Mouse (Mus musculus) urinary bladder, postnatal 4 days (tissue): ENCODE measurements around the gene Eif4e3.
A peak's percentile ranks its signal among the peaks of the same experiment; 100 is the strongest.

ENCODE experiments used
- DNase-seq, 2 experiments: peaks; one replicate each; pipeline ENCODE4 v3.0.0; 2021 to 2022; ENCODE audit warnings: low spot score in 2 of 2

Gene Eif4e3

GRCm38 (mm10) chr6:99625306-99625705, 41.3 kb downstream of the Eif4e3 start:
- no peak for DNase-seq

- no peak for DNase-seq
Observed at GRCm38 (mm10) chr6:99624542-99624941, 42.0 kb downstream of the Eif4e3 start.

DNA sequence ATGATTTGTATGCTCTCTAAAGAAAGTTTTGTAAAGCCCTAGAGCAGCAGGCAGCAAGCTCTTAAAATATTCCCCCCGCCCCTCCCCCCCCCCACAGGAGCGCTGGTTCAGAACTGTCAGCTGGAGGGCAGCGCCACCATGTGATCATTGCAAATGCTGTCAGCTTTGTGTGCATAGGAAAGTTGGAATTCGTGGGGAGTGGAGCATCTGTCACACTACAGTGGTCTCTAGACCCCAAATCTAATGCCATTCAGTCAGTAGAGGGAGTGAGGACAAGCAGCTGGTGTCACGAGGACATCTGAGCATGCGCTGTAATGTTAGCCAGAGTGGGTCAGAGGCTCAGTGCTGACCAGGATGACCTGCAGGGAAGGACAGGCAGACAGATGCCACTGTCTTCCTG, 42.9 kb downstream of the Eif4e3 start:
- DNase-seq, result no peak

GRCm38 (mm10) chr6:99621167-99621566, 45.4 kb downstream of the Eif4e3 start:
- no peak for DNase-seq

DNA sequence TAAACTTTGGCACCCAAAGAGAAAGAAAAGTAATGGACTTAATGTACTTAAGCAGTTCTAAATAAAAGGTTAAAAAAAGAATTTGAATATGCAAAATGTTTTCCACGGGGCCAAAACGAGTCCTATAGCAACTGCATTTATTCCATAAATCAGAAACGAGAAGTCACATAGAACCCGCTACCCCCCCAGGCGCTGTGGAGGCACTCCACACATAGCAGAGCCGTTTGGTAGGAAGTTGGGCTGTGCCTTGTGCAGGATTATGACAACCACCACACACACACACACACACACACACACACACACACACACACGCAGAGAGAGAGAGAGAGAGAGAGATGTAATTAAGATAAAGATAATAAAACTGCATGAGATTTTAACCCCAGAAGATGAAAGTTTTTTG, 46.1 kb downstream of the Eif4e3 start:
- DNase-seq, result no peak

DNA sequence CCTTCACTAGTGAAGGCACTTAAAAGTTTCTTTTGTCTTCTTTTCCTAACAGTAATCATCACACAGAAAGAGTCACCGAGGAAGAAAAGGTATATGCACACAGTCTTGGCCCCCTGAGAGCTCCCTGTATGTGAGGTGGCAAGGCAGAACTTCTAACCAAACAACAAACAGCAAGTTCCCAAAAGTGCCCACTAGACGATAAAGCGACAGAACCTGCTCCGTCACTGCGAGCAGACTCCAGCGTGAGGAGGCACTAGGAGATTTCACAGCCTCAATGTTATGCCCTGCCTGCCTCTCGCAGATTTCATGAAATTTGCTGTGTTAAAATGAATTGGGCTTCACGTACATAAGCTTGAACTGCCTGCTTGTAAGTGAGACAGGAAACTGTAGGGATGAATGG, 46.6 kb downstream of the Eif4e3 start:
- no peak for DNase-seq

DNA sequence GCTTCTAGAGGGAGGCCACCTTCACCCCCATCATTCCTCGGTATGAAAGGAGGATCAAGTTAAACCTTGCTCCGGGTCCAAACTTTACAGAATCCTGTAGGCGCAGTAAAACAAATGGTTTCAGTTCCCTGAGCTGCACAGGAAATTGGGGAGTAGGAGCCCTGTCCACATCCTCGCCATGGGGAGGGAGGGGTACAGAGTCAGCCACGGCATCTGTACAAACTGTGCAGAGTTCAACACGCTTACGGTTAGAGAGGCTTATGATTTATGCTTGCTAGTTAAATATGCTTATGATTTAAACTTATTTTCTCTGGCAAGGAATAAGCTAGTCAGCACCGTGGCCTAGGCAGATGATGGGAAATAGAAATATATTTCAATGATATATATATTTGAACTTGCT, 47.1 kb downstream of the Eif4e3 start:
- DNase-seq, result no peak

- DNase-seq, result no peak
Observed at GRCm38 (mm10) chr6:99617867-99618266, 48.7 kb downstream of the Eif4e3 start.

GRCm38 (mm10) chr6:99617415-99617814, 49.2 kb downstream of the Eif4e3 start:
- DNase-seq, result no peak

GRCm38 (mm10) chr6:99615272-99615751, 51.3 kb downstream of the Eif4e3 start:
- no peak for DNase-seq

DNA sequence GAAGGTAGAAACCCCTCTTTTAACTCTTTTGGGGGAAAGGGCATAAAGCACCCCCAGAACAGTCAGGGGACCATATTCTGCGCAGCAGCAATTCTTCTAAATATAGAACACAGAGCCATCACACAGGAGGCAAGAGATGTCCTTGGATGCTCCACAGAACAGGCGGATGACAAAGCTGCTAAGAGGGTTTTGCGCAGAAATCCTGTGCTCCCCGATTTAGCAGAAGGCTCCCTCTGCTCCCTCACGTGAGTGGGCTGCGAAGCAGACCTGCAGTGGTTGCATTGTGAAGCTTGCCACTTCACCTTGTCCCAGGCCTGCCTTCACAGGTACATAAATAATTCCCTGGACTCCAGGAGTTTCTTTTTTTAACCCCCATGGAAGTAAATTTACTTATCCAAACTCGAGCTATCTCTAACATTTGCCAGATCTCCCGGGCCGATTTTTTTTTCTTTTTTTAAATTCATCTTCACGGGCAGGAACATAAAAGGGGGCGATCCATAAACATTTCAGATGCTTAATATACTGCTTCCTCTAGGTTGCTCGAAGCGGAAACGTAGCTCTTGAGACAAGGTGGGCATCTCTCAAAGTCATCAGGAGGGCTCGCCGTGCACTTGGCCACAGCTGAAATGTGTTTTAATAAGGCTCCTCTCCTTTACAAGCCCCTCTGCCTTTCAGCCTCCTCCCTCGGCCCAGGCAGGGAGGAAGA, 51.9 kb downstream of the Eif4e3 start:
- DNase-seq, result no peak

DNA sequence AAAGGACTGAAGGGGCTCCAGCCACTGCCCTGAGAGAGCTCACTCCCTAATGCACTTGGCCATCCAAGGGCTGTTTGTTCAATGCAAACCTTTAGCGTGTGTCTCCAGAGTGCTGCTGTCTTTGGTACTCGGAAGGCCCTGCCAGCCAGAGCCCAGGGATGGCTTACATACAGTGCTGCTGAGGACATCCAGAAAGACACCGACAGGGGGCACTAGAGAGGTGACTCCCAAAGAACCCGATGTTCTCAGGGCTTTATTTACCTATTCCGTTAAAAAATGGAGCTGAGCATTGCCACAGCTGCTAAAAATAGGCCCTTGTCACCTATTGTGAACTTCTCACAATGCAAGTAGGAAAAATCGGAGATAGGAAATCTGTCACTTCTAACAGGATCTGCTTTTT, 54.7 kb downstream of the Eif4e3 start:
- no peak for DNase-seq

- no peak for DNase-seq
Observed at GRCm38 (mm10) chr6:99610454-99611427, 55.8 kb downstream of the Eif4e3 start.

GRCm38 (mm10) chr6:99606079-99606478, 60.5 kb downstream of the Eif4e3 start:
- DNase-seq, result no peak

DNA sequence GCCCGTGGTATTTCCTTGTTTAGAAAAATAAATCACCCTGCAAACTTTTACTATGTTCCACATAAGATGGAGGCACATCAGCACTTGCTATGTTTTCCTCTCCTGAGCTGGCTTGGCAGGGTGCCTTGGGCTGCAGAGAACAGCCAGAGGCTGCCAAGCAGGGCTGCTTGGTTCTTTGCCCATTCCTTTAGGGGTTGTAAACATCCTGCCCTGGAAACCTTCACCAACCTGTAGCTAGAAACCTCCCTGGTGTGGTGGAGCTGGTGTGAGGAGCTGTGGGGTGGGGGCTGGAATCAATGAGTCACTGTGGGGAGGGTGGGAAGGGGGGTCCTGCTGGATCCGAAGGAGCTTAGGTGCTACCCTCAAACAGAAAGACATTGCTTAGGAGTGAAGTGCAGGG, 61.8 kb downstream of the Eif4e3 start:
- DNase-seq, result peak in 1 of 2 experiments; percentile 68

DNA sequence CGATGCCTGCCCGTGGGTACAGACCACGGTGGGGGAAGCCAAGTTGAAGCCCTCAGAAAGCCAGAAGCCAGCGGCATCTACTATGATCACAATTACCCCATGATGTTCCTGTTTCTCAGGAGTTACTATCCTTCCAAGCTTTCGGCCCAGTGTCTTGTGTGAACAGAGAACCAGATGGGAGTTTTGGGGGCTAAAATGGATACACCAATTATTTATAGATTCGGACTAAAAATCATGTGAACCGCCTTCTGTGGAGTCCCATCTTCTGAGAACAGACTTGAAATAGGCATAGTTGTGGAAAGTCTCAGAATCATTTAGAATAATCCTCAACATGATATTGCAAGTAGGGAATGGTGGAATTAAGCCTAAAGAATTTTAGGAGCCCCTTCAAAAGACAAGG, 64.1 kb downstream of the Eif4e3 start:
- DNase-seq, result no peak

DNA sequence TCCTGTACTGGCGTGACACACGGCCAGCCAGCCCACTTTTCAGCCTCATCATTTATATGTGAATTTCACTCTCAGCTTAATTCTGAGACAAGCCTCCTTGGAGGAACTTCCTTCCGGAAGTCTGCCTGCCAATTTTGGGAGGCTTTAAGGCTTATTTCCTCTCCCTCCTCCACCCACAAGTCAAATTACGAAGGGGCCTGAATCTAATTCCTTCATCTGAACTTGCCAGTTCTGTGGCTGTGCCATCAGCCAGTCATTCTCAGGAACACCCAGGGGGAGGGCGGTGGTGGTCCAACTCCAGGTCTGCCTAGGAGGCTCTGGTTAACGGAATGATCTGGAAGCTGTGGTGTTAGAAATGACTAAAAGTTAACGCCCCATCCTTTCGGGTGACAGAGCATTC, 65.7 kb downstream of the Eif4e3 start:
- DNase-seq, result no peak

DNA sequence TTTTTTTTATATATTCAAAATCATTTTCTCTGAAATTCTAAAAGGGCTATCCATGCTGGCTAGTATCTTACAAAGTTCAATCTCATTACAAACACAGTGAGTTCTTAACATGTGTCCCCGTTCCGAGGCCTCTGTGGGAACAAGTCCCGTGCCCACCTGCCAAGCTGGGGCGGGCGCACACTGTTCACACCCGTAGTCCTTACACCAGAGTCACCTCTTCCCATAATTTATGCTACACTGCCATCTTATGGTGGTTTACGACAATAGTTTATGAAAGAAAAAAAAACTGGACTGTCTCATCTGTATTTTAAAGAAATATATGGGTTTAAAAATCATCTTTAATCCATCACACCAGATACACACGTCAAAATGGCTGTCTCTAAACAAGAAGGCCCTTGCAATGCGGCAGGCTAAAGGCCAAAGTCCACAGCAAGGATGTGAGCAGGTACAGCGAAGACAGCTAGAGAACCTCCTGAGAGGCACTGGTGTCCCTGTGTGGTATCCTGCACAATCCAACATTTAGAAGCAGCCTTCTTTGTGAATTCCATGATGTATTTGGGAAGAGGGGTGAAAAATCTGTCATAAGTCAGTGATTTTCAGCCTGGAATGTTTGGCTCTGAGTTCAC, 66.3 kb downstream of the Eif4e3 start:
- DNase-seq, result no peak

- DNase-seq, result no peak
Observed at GRCm38 (mm10) chr6:99599651-99600050, 66.9 kb downstream of the Eif4e3 start.

DNA sequence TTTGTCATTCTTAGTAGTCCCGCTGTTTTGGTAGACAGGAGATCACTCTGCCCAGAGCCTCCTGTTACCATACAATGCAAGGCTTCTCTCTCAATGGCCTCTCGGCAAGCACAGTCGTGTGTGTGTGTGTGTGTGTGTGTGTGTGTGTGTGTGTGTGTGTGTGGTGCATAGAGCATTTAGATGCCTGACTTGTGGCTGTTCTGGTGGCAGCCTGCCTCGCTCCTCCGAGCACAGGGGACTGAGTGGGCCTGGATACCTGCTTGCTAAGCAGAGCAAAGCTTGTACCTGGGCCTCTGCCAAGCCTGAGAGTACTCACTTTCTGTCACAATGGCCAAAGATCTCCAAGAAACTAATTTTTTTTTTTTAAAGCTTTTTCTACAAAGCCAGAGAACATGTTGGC, 67.3 kb downstream of the Eif4e3 start:
- no peak for DNase-seq

DNA sequence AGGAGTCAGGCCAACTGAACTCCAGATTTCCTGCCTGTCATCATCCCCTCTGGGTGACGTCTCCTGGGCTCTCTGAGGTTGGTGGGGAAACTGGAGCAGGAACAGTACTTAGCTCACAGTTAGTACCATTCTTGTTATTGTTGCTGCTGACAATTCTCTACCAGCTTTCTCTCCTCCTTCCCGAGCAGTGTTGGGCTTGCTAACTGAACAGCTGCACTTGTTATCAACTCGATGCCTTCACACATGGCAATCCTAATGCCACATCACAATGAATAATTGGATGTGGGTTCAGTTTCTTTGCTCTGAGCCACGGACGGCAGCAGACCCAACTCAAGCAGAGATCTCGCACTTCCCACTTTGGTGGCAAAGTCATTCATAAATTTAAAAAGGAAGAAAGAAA, 89.5 kb downstream of the Eif4e3 start:
- DNase-seq, result no peak

GRCm38 (mm10) chr6:99575633-99576032, 90.9 kb downstream of the Eif4e3 start:
- no peak for DNase-seq
